Mouse (Mus musculus) Patski (cell line): ENCODE data around the gene Got1. TPM values are rescaled to one million over a fixed set of nuclear protein-coding genes. Genes with fewer than 3 reads are reported as not detected.

Experiments used
- ATAC-seq: fragments of 100-300 bp; one replicate; pipeline ENCODE4 v1.8.0; 2021
- CTCF ChIA-PET: fragments of 350-600 bp; sonication (Branson Sonifier 250); formaldehyde crosslinking; loops from one replicate; lab custom pipeline; 2022; ENCODE audit warnings: inconsistent platforms; lab: Charles Lee
- POLR2A ChIA-PET: fragments of 350-600 bp; sonication (Branson Sonifier 250); formaldehyde crosslinking; loops from one replicate; lab custom pipeline; 2022; ENCODE audit warnings: antibody characterized with exemption, inconsistent platforms; lab: Charles Lee
- DNase-seq: peaks from one replicate; pipeline ENCODE4 v3.0.0-alpha.2; 2011; ENCODE audit warnings: low read depth, low spot score
- H3K27me3 ChIP-seq: fragments of 371-371 bp; one replicate; pipeline ENCODE4 v1.5.1; 2021
- CTCF ChIP-seq: fragments of 100-300 bp; IDR thresholded peaks from one replicate; pipeline ENCODE4 v1.5.1; 2021
- in situ Hi-C: fragments of 300-500 bp; cut with MboI; formaldehyde crosslinking; loops from 3 replicates; pipeline ENCODE4 v1.11.1; 2018; ENCODE audit warnings: low pct_unique_long_range_greater_than_20kb, mixed read lengths
- polyA plus RNA-seq: library from polyadenylated mRNA; unstranded; gene quantifications from one replicate; pipeline ENCODE4 v1.2.3, GENCODE M21; 2021

The Got1 gene
- polyA plus RNA-seq = 311 TPM

GRCm38 (mm10) chr19:43524187-43525103 lies at the start of gene Got1:
Got1 (minus strand) TSS chr19:43524605.
- no peaks in the 10 kb centered on the region for H3K27me3 ChIP-seq
- TF ChIP-seq CTCF = no peak
- ChIA-PET POLR2A (interaction anchor here (0.5 to 1.5 kb wide), 5 partner anchors 12 to 1354 kb away, joined by 3 to 5 read pairs (median 3); no protein-coding TSS in a partner anchor), CTCF (interaction anchor here (1.0 to 9.8 kb wide), 4 partner anchors 13 to 100 kb away, joined by 3 to 157 read pairs (median 4); no protein-coding TSS in a partner anchor)
- in situ Hi-C loops = loop anchor here (5.0 kb wide), 1 partner anchor 228 kb away; the partner anchor contains the start of genes Cox15 and Cutc
- DNase-seq (peak; percentile 93), ATAC-seq (peak; percentile 96)

- ATAC-seq (no peak), DNase-seq (no peak)
- in situ Hi-C loops = loop anchor here (5.0 to 10.0 kb wide), 2 partner anchors 51 to 76 kb away; no protein-coding TSS in a partner anchor
- peak; percentile 88 for TF ChIP-seq CTCF
- ChIA-PET CTCF (interaction anchor here (0.9 to 4.9 kb wide), 9 partner anchors 8 to 53 kb away, joined by 4 to 30 read pairs (median 9); no protein-coding TSS in a partner anchor), POLR2A (interaction anchor here (1.4 kb wide), 1 partner anchor 52 kb away, joined by 5 read pairs; no protein-coding TSS in a partner anchor)
- no peaks in the 10 kb centered on the region for H3K27me3 ChIP-seq
Measured at GRCm38 (mm10) chr19:43570831-43571790, 46.7 kb upstream of the Got1 start.

- no peak for DNase-seq
- ATAC-seq = no peak
- in situ Hi-C loops = no loop called here
- H3K27me3 ChIP-seq = no peaks in the 10 kb centered on the region
- TF ChIP-seq CTCF = no peak
- CTCF ChIA-PET = interaction anchor here (0.7 to 3.0 kb wide), 4 partner anchors 9 to 55 kb away, joined by 3 to 28 read pairs (median 6); no protein-coding TSS in a partner anchor
- POLR2A ChIA-PET = no interaction called here
Measured at GRCm38 (mm10) chr19:43569133-43569532, 44.7 kb upstream of the Got1 start.

GRCm38 (mm10) chr19:43568298-43568697 lies 43.9 kb upstream of the Got1 start:
- ChIA-PET POLR2A (no interaction called here), CTCF (interaction anchor here (0.7 to 3.0 kb wide), 8 partner anchors 8 to 56 kb away, joined by 3 to 28 read pairs (median 5); no protein-coding TSS in a partner anchor)
- no peaks in the 10 kb centered on the region for H3K27me3 ChIP-seq
- ATAC-seq = no peak
- TF ChIP-seq CTCF = peak; percentile 50
- in situ Hi-C loops = no loop called here
- no peak for DNase-seq

GRCm38 (mm10) chr19:43563166-43563565 lies 38.8 kb upstream of the Got1 start:
- POLR2A ChIA-PET = interaction anchor here (1.2 kb wide), 1 partner anchor 13 kb away, joined by 3 read pairs; no protein-coding TSS in a partner anchor
- no peak for ATAC-seq
- no peak for DNase-seq
- no peak for TF ChIP-seq CTCF
- H3K27me3 ChIP-seq = no peaks in the 10 kb centered on the region
- in situ Hi-C loops = no loop called here
- CTCF ChIA-PET = interaction anchor here (0.9 to 4.5 kb wide), 4 partner anchors 9 to 61 kb away, joined by 3 to 21 read pairs (median 7); no protein-coding TSS in a partner anchor

GRCm38 (mm10) chr19:43561841-43562240 lies 37.4 kb upstream of the Got1 start:
- in situ Hi-C loops = no loop called here
- DNase-seq = no peak
- ChIA-PET CTCF (interaction anchor here (1.8 to 4.5 kb wide), 2 partner anchors 10 to 30 kb away, joined by 4 to 21 read pairs; no protein-coding TSS in a partner anchor), POLR2A (no interaction called here)
- ATAC-seq = no peak
- no peak for TF ChIP-seq CTCF
- H3K27me3 ChIP-seq = no peaks in the 10 kb centered on the region

- no peak for TF ChIP-seq CTCF
- peak; percentile 72 for ATAC-seq
- CTCF ChIA-PET = interaction anchor here (0.8 to 4.5 kb wide), 8 partner anchors 8 to 95 kb away, joined by 3 to 21 read pairs (median 4); no protein-coding TSS in a partner anchor
- DNase-seq = no peak
- H3K27me3 ChIP-seq = no peaks in the 10 kb centered on the region
- POLR2A ChIA-PET = interaction anchor here (0.6 to 1.1 kb wide), 2 partner anchors 63 to 787 kb away, joined by 3 to 4 read pairs; no protein-coding TSS in a partner anchor
- in situ Hi-C loops = no loop called here
Measured at GRCm38 (mm10) chr19:43560244-43560643, 35.8 kb upstream of the Got1 start.

- DNase-seq = no peak
- peak; percentile 22 for ATAC-seq
- in situ Hi-C loops = no loop called here
- no peak for TF ChIP-seq CTCF
- ChIA-PET POLR2A (interaction anchor here (1.3 kb wide), 1 partner anchor 20 kb away, joined by 5 read pairs; no protein-coding TSS in a partner anchor), CTCF (interaction anchor here (1.1 to 3.7 kb wide), 7 partner anchors 16 to 72 kb away, joined by 3 to 21 read pairs (median 5); no protein-coding TSS in a partner anchor)
- no peaks in the 10 kb centered on the region for H3K27me3 ChIP-seq
Measured at GRCm38 (mm10) chr19:43551493-43551890, 27.1 kb upstream of the Got1 start.

- TF ChIP-seq CTCF = no peak
- in situ Hi-C loops = no loop called here
- ChIA-PET POLR2A (interaction anchor here (0.7 to 1.3 kb wide), 2 partner anchors 12 to 19 kb away, joined by 3 to 5 read pairs; no protein-coding TSS in a partner anchor), CTCF (interaction anchor here (1.1 to 3.7 kb wide), 7 partner anchors 17 to 73 kb away, joined by 3 to 21 read pairs (median 5); no protein-coding TSS in a partner anchor)
- H3K27me3 ChIP-seq = no peaks in the 10 kb centered on the region
- DNase-seq = peak; percentile 89
- ATAC-seq = peak; percentile 72
Measured at GRCm38 (mm10) chr19:43550706-43551492, 26.5 kb upstream of the Got1 start.
